Mouse (Mus musculus) MEL (cell line): ENCODE results near the gene Get4. TPM values are rescaled to one million over a fixed set of nuclear protein-coding genes. Genes with fewer than 3 reads are reported as not detected.

ENCODE experiments used
- DNase-seq: peaks from one replicate; pipeline ENCODE4 v3.0.0; 2011; ENCODE audit warnings: low read depth, low spot score
- H3K27ac ChIP-seq: 2 replicates; pipeline ENCODE4 v1.5.1; 2012; ENCODE audit warnings: low read depth, mild to moderate bottlenecking, control low read depth, low read length, moderate library complexity; ENCODE audit not compliant: control insufficient read depth
- H3K27me3 ChIP-seq, 2 experiments: fragments of 150-350 bp in 1 of 2; sonication (generic) in 1 of 2; 2 replicates each; pipeline ENCODE4 v1.6.1; 2012; ENCODE audit warnings: low read length in 2 of 2, mild to moderate bottlenecking in 2 of 2, improper control_type of control experiment in 1 of 2, moderate library complexity in 1 of 2; ENCODE audit not compliant: insufficient read depth in 2 of 2, control insufficient read depth in 1 of 2
- H3K36me3 ChIP-seq, 2 experiments: 2 replicates each; pipeline ENCODE4 v1.6.1; 2012 to 2014; ENCODE audit warnings: low read length in 2 of 2, improper control_type of control experiment in 1 of 2, inconsistent platforms in 1 of 2, mild to moderate bottlenecking in 1 of 2; ENCODE audit not compliant: insufficient read depth in 2 of 2, control insufficient read depth in 1 of 2
- H3K4me1 ChIP-seq, 2 experiments: fragments of 150-350 bp in 1 of 2; sonication (generic) in 1 of 2; 2 replicates each; pipeline ENCODE4 v1.6.1; 2012; ENCODE audit warnings: low read length in 2 of 2, improper control_type of control experiment in 1 of 2, mild to moderate bottlenecking in 1 of 2; ENCODE audit not compliant: insufficient read depth in 2 of 2, control insufficient read depth in 1 of 2
- H3K4me3 ChIP-seq, 2 experiments: fragments of 150-350 bp in 1 of 2; sonication (generic) in 1 of 2; 2 replicates each; pipeline ENCODE4 v1.5.1; 2012; ENCODE audit warnings: low read depth in 2 of 2, low read length in 2 of 2, mild to moderate bottlenecking in 2 of 2, moderate library complexity in 2 of 2, control low read depth in 1 of 2, improper control_type of control experiment in 1 of 2; ENCODE audit not compliant: control insufficient read depth in 1 of 2, insufficient read depth in 1 of 2
- H3K79me2 ChIP-seq: 2 replicates; pipeline ENCODE4 v1.6.1; 2012; ENCODE audit warnings: mild to moderate bottlenecking, low read length, moderate library complexity; ENCODE audit not compliant: control insufficient read depth, poor library complexity, insufficient read depth
- H3K9ac ChIP-seq: 2 replicates; pipeline ENCODE4 v1.6.1; 2012; ENCODE audit warnings: low read depth, mild to moderate bottlenecking, control low read depth, low read length, moderate library complexity; ENCODE audit not compliant: control insufficient read depth, poor library complexity, severe bottlenecking
- H3K9me3 ChIP-seq: fragments of 150-350 bp; sonication (generic); replicated peaks from 2 replicates; pipeline ENCODE4 v1.6.1; 2012; ENCODE audit warnings: mild to moderate bottlenecking, low read length, improper control_type of control experiment, moderate library complexity; ENCODE audit not compliant: insufficient read depth
- CHD1 ChIP-seq: IDR thresholded peaks from 2 replicates; pipeline ENCODE4 v1.6.1; 2012; ENCODE audit warnings: low read depth, mild to moderate bottlenecking, inconsistent platforms, low read length, improper control_type of control experiment
- CHD2 ChIP-seq: IDR thresholded peaks from 2 replicates; pipeline ENCODE4 v1.6.1; 2011; ENCODE audit warnings: low read length, improper control_type of control experiment
- E2F4 ChIP-seq: IDR thresholded peaks from 2 replicates; pipeline ENCODE4 v1.6.1; 2011; ENCODE audit warnings: low read depth, low read length, improper control_type of control experiment, borderline replicate concordance
- EP300 ChIP-seq, 2 experiments: IDR thresholded peaks; 2 replicates each; pipeline ENCODE4 v1.6.1; 2011; ENCODE audit warnings: improper control_type of control experiment in 2 of 2, low read length in 2 of 2, low read depth in 1 of 2, mild to moderate bottlenecking in 1 of 2
- HCFC1 ChIP-seq: IDR thresholded peaks from 2 replicates; pipeline ENCODE4 v1.6.1; 2012; ENCODE audit warnings: low read depth, mild to moderate bottlenecking, inconsistent platforms, low read length, improper control_type of control experiment, moderate library complexity
- MAFK ChIP-seq: IDR thresholded peaks from 2 replicates; pipeline ENCODE4 v1.6.1; 2011; ENCODE audit warnings: low read depth, mild to moderate bottlenecking, low read length, improper control_type of control experiment, borderline replicate concordance
- MAX ChIP-seq: IDR thresholded peaks from 2 replicates; pipeline ENCODE4 v1.6.1; 2011; ENCODE audit warnings: low read length, improper control_type of control experiment
- MXI1 ChIP-seq: IDR thresholded peaks from 2 replicates; pipeline ENCODE4 v1.6.1; 2011; ENCODE audit warnings: mild to moderate bottlenecking, low read depth, low read length, improper control_type of control experiment
- POLR2A ChIP-seq, 2 experiments: IDR thresholded peaks; 2 replicates each; pipeline ENCODE4 v1.6.1; 2011 to 2012; ENCODE audit warnings: low read length in 2 of 2, mild to moderate bottlenecking in 2 of 2, control low read depth in 1 of 2, improper control_type of control experiment in 1 of 2, low read depth in 1 of 2, moderate library complexity in 1 of 2; ENCODE audit not compliant: control insufficient read depth in 1 of 2, insufficient read depth in 1 of 2, poor library complexity in 1 of 2
- POLR2AphosphoS2 ChIP-seq: IDR thresholded peaks from 2 replicates; pipeline ENCODE4 v1.6.1; 2011; ENCODE audit warnings: low read length, improper control_type of control experiment
- POLR2AphosphoS5 ChIP-seq: IDR thresholded peaks from 2 replicates; pipeline ENCODE4 v1.6.1; 2012; ENCODE audit warnings: low read depth, borderline replicate concordance, mild to moderate bottlenecking, inconsistent platforms, low read length, moderate library complexity, mixed read lengths
- RAD21 ChIP-seq: IDR thresholded peaks from 2 replicates; pipeline ENCODE4 v1.6.1; 2011; ENCODE audit warnings: mild to moderate bottlenecking, low read depth, low read length, improper control_type of control experiment
- SMC3 ChIP-seq: IDR thresholded peaks from 2 replicates; pipeline ENCODE4 v1.6.1; 2011; ENCODE audit warnings: low read depth, low read length, improper control_type of control experiment
- TAL1 ChIP-seq: IDR thresholded peaks from 2 replicates; pipeline ENCODE4 v1.6.1; 2012; ENCODE audit warnings: mild to moderate bottlenecking, inconsistent platforms, low read length, moderate library complexity, mixed read lengths
- UBTF ChIP-seq: IDR thresholded peaks from 2 replicates; pipeline ENCODE4 v1.6.1; 2012; ENCODE audit warnings: low read depth, mild to moderate bottlenecking, inconsistent platforms, low read length, improper control_type of control experiment, moderate library complexity, borderline replicate concordance; ENCODE audit not compliant: insufficient read depth
- USF1 ChIP-seq: IDR thresholded peaks from 2 replicates; pipeline ENCODE4 v1.6.1; 2014; ENCODE audit warnings: low read depth, mild to moderate bottlenecking, inconsistent platforms, low read length, improper control_type of control experiment, moderate library complexity
- USF2 ChIP-seq, 2 experiments: IDR thresholded peaks; 2 replicates each; pipeline ENCODE4 v1.6.1; 2011 to 2012; ENCODE audit warnings: improper control_type of control experiment in 2 of 2, low read length in 2 of 2, borderline replicate concordance in 1 of 2, inconsistent platforms in 1 of 2, low read depth in 1 of 2, mild to moderate bottlenecking in 1 of 2; ENCODE audit not compliant: insufficient read depth in 1 of 2
- ZKSCAN1 ChIP-seq: IDR thresholded peaks from 2 replicates; pipeline ENCODE4 v1.6.1; 2012; ENCODE audit warnings: low read depth, mild to moderate bottlenecking, inconsistent platforms, low read length, improper control_type of control experiment, moderate library complexity
- ZMIZ1 ChIP-seq: IDR thresholded peaks from 2 replicates; pipeline ENCODE4 v1.6.1; 2012; ENCODE audit warnings: low read depth, mild to moderate bottlenecking, inconsistent platforms, low read length, improper control_type of control experiment, moderate library complexity
- polyA plus RNA-seq, 2 experiments: library from polyadenylated mRNA; stranded (reverse) in 1 of 2; unstranded in 1 of 2; fragments of >175 nt in 1 of 2; fragments of >200 nt in 1 of 2; gene quantifications; 2 replicates each; pipeline versions ENCODE4 v1.2.1 to v1.2.4; 2012; ENCODE audit warnings: low replicate concordance in 2 of 2, low read depth in 1 of 2; ENCODE audit not compliant: insufficient read length in 2 of 2, insufficient read depth in 1 of 2, missing spikeins in 1 of 2
- total RNA-seq: library from RNA; depleted of rRNA; stranded (reverse); fragments of 300-350 nt; gene quantifications from 2 replicates; pipeline ENCODE4 v1.2.3, GENCODE M21; 2012

Gene Get4
- total and polyA plus RNA-seq, 3 experiments, result 117 to 180 TPM; not detected in 1

DNA sequence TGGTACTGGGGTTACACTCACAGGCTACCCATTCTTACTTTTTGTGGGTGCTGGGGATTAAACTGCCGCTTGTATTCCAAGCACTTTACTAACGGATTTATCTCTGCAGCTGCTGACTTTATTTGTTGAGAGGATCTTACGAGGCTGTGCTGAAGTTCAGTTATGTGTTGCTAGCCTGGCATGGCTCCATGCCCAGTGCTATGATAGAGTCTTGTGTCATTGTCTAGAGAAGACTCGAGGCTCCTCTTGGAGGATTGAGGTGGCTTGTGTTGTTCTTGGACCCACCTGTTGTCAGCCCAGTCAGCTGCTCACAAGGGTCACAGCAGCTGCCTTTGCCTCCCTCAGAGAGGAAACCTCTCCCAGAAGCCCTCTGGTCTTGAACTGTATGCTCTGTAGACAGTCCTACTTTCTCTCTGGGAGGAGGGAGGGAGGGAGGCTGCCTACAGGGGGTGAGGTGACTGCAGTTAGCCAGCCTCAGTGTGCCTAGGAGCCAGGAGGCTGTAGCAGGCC, 32.1 kb upstream of the Get4 start:
- no peaks in the 10 kb centered on the region for H3K4me1 ChIP-seq
- no peak for DNase-seq
- H3K36me3 ChIP-seq, result peaks cover 0 to 36% of the 10 kb centered on the region in 2 experiments; a peak in 2 of 4 replicates
- H3K27ac ChIP-seq, result no peak overlapping the region
- no peaks in the 10 kb centered on the region for H3K27me3 ChIP-seq
- no peaks in the 10 kb centered on the region for H3K9me3 ChIP-seq
- no peak overlapping the region for H3K4me3 ChIP-seq
- TF ChIP-seq MAX (no peak), UBTF (no peak), TAL1 (no peak), POLR2AphosphoS2 (no peak), ZKSCAN1 (no peak), ZMIZ1 (no peak), CHD1 (no peak), MXI1 (no peak), SMC3 (no peak)
- no peaks in the 10 kb centered on the region; the same call in 1 of the 2 replicates for H3K79me2 ChIP-seq
- H3K9ac ChIP-seq, result no peak overlapping the region

DNA sequence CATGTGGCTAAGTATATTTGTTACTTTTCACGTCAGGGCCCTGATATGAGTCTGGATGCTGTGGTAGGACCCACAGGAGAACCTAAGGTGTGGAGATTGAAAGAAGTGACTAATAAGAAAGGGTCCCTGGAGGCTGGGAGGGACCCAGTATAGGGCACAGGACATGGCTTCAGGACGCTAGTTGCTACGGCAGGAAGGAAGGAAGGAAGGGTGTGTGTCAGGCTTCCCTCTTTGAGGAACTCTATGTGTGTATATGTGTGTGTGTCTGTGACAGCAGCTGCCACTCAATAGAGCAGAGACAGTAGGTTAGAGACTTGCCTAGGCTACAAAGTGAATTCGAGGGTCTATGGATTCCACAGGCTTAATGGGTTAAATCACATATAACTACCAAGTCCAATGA, 31.5 kb upstream of the Get4 start:
- DNase-seq, result no peak
- no peak overlapping the region for H3K27ac ChIP-seq
- H3K4me3 ChIP-seq, result no peak overlapping the region
- no peak overlapping the region for H3K9ac ChIP-seq
- no peaks in the 10 kb centered on the region for H3K27me3 ChIP-seq
- H3K36me3 ChIP-seq, result peaks cover 0 to 36% of the 10 kb centered on the region in 2 experiments; a peak in 2 of 4 replicates
- H3K4me1 ChIP-seq, result no peaks in the 10 kb centered on the region
- no peaks in the 10 kb centered on the region; the same call in 1 of the 2 replicates for H3K79me2 ChIP-seq
- no peaks in the 10 kb centered on the region for H3K9me3 ChIP-seq
- no peak for TF ChIP-seq MAFK

- Histone ChIP-seq H3K9ac (no peak overlapping the region), H3K36me3 (peaks cover 0 to 36% of the 10 kb centered on the region in 2 experiments; a peak in 2 of 4 replicates), H3K4me1 (no peaks in the 10 kb centered on the region), H3K79me2 (no peaks in the 10 kb centered on the region), H3K9me3 (no peaks in the 10 kb centered on the region), H3K27ac (no peak overlapping the region), H3K27me3 (no peaks in the 10 kb centered on the region), H3K4me3 (no peak overlapping the region)
- no peak for TF ChIP-seq E2F4
- no peak; a peak in 1 of 4 replicates for TF ChIP-seq POLR2A (IDR thresholded peaks at IDR 0.05; ENCODE audit: control insufficient read depth in 1 of 2, insufficient read depth in 1 of 2, low read depth in 1 of 2, low read length in 2 of 2, poor library complexity in 1 of 2)
- TF ChIP-seq USF2 (IDR thresholded peaks at IDR 0.05; ENCODE audit: borderline replicate concordance in 1 of 2, insufficient read depth in 1 of 2, low read depth in 1 of 2, low read length in 2 of 2), result no peak
- TF ChIP-seq HCFC1, result no peak
- TF ChIP-seq POLR2AphosphoS2, result no peak
- TF ChIP-seq USF1, result no peak
- TF ChIP-seq TAL1, result no peak
- no peak for TF ChIP-seq EP300 (IDR thresholded peaks at IDR 0.05; ENCODE audit: low read depth in 1 of 2, low read length in 2 of 2)
- no peak for TF ChIP-seq RAD21
- no peak for TF ChIP-seq CHD2
- TF ChIP-seq POLR2AphosphoS5, result no peak
- no peak for DNase-seq
These were observed 28.8 kb upstream of the Get4 start for GRCm38 (mm10) chr5:139223331-139223730.
